ENCODE assay signal across 8 mouse cellular contexts in the genomic region with DNA sequence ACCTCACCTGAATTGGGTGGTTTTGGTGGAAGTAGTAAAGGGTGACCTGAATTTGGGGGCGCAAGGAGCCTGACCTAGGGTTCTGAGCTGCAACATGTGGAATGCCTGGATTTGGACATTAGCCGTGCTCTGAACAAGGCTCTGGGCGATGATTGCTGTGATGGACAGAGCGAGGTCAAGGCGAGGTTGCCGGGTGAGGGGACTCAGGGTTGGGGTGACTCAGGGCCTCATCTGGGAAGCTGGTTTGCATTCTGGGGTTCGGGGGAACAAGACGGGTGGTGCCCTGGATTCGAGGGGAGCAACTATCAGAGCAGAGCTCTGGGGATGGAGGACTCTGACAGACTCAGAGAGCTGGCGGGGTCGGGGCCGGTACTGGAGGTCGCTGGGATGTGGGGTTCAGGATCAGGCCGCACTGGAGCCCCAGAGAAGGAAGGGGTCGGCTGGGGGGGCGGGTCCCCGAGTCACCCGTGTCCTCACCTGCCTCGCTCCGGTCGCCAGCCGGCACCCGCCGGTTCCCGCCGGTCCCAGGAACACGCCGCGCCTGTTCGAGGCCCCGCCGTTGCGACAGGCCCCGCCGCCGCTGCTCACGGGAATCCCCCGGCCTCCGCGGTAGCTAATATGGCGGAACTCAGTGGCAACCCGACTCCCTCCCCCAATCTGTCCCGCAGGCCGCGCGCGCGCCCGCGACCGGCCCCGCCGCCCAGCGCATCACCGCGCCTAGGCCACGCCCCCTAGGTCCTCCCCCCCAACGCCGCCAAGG. TPM values are rescaled to one million over a fixed set of nuclear protein-coding genes. Genes with fewer than 3 reads are reported as not detected.
DNase-seq lines count a peak whose midpoint lies in the region; ATAC-seq lines count a peak whose summit lies in the region.

A gene (minus strand): TSS at position 724 of the 760 bp plus-strand sequence.

- H3K27ac ChIP-seq in lung, embryonic 16.5 days (ENCODE audit: low read length), result peak within 1 kb of the TSS; percentile 78
- H3K27ac ChIP-seq in brown adipose tissue, adult 24 weeks (replicated peaks; ENCODE audit: low read depth, low read length), result peak within 1 kb of the TSS; percentile 24; the same call in 1 of the 2 replicates
- peak within 1 kb of the TSS; percentile 85 for H3K27ac ChIP-seq in midbrain, embryonic 14.5 days (replicated peaks; ENCODE audit: low read depth, low read length)

- no peak for DNase-seq in lung, postnatal 10 days
- no peak for DNase-seq in heart, adult 8-10 months (ENCODE audit: low spot score)
- no peak for DNase-seq in layer of hippocampus, postnatal 25 days (ENCODE audit: extremely low spot score in 1 of 2, low spot score in 1 of 2)
- DNase-seq in midbrain, embryonic 14.5 days, result no peak
- DNase-seq in cerebellum, adult 8-10 months, result no peak
- DNase-seq in urinary bladder, postnatal 25 days (ENCODE audit: low spot score), result no peak

- peak within 1 kb of the TSS; percentile 92 for H3K4me2 ChIP-seq in lung, embryonic 16.5 days (ENCODE audit: low read depth, low read length)
- peak within 1 kb of the TSS; percentile 91 for H3K4me2 ChIP-seq in midbrain, embryonic 14.5 days (ENCODE audit: low read length)

- peaks cover 25% of the 10 kb centered on the region for H3K4me1 ChIP-seq in lung, embryonic 16.5 days (replicated peaks; ENCODE audit: control insufficient read depth, insufficient read depth, low read length)
- peaks cover 15% of the 10 kb centered on the region for H3K4me1 ChIP-seq in brown adipose tissue, adult 24 weeks (ENCODE audit: control insufficient read depth, insufficient read depth, insufficient read length, low read length)
- peaks cover 20% of the 10 kb centered on the region for H3K4me1 ChIP-seq in midbrain, embryonic 14.5 days (ENCODE audit: control insufficient read depth, insufficient read depth, low read length)

- peak within 1 kb of the TSS; percentile 87 for H3K4me3 ChIP-seq in lung, embryonic 16.5 days (ENCODE audit: low read length)
- peak within 1 kb of the TSS; percentile 70 for H3K4me3 ChIP-seq in brown adipose tissue, adult 24 weeks (ENCODE audit: insufficient read depth, low read depth, low read length)
- peak within 1 kb of the TSS; percentile 85 for H3K4me3 ChIP-seq in midbrain, embryonic 14.5 days (replicated peaks; ENCODE audit: low read depth, low read length)

- H3K9ac ChIP-seq in lung, embryonic 16.5 days (ENCODE audit: low read length), result peak within 1 kb of the TSS; percentile 98
- H3K9ac ChIP-seq in midbrain, embryonic 14.5 days (replicated peaks; ENCODE audit: low read length), result peak within 1 kb of the TSS; percentile 92

- no peaks in the 10 kb centered on the region for H3K9me3 ChIP-seq in lung, embryonic 16.5 days (ENCODE audit: control insufficient read depth, low read length)
- H3K9me3 ChIP-seq in midbrain, embryonic 14.5 days (ENCODE audit: control insufficient read depth, low read length), result no peaks in the 10 kb centered on the region

- no peaks in the 10 kb centered on the region for H3K27me3 ChIP-seq in lung, embryonic 16.5 days (ENCODE audit: control insufficient read depth, insufficient read depth, low read depth, low read length)
- no peaks in the 10 kb centered on the region for H3K27me3 ChIP-seq in midbrain, embryonic 14.5 days (ENCODE audit: control insufficient read depth, insufficient read depth, low read length)

- peaks cover 17% of the 10 kb centered on the region for H3K36me3 ChIP-seq in lung, embryonic 16.5 days (ENCODE audit: control insufficient read depth, insufficient read depth, low read length)
- peaks cover 21% of the 10 kb centered on the region for H3K36me3 ChIP-seq in midbrain, embryonic 14.5 days (ENCODE audit: control insufficient read depth, insufficient read depth, low read length)

- WGBS in lung, embryonic 16.5 days, result under 1% methylated on average over 45 of the region's 59 CpGs
- WGBS in midbrain, embryonic 14.5 days, result under 1% methylated on average over 58 of the region's 59 CpGs

- ATAC-seq in lung, embryonic 16.5 days (ENCODE audit: low read depth), result peak; percentile 15
- peak; percentile 49 for ATAC-seq in midbrain, embryonic 14.5 days (ENCODE audit: low FRiP score, low TSS enrichment)

RNA-seq across cellular contexts. Expression of the gene that starts here (rescaled TPM):
- polyA plus RNA-seq in lung, embryonic 16.5 days (2015; fragmentation: Nextera tagmentation; extraction: Ambion mirVana), result 95.4 and 105 TPM in 2 replicates
- 9.3 and 10.3 TPM in 2 replicates for polyA plus RNA-seq in brown adipose tissue, adult 24 weeks (2012; ENCODE audit: insufficient read depth, insufficient read length, missing spikeins)
- 10 to 100 TPM; 25.9 to 39.0 (median 32.2) TPM for total RNA-seq in heart, adult 8-10 months (2022)
- 10 to 100 TPM; 65.9 to 66.6 TPM for total RNA-seq in layer of hippocampus, postnatal 25 days (2021)
- polyA plus RNA-seq in midbrain, embryonic 14.5 days (2014; fragmentation: Nextera tagmentation; extraction: Ambion mirVana), result 122 and 146 TPM in 2 replicates

Comparison
In these comparisons a context has a peak if more than half of its experiments do, and no peak if none do; other contexts are left out.
1. H3K27ac ChIP-seq: peak in every context shown above with its lines; median percentile 85 in midbrain, embryonic 14.5 days; 78 in lung, embryonic 16.5 days; 24 in brown adipose tissue, adult 24 weeks.